Mouse (Mus musculus) 416B (cell line): ENCODE results near the gene Sh3rf3.

ENCODE experiments used
- DNase-seq: peaks from one replicate; pipeline ENCODE4 v3.0.0; 2011; ENCODE audit warnings: low read depth

The Sh3rf3 gene

GRCm38 (mm10) chr10:59106644-59107043, 293.5 kb downstream of the Sh3rf3 start:
- DNase-seq = no peak

GRCm38 (mm10) chr10:59109015-59109414, 295.9 kb downstream of the Sh3rf3 start:
- peak; percentile 81 for DNase-seq

GRCm38 (mm10) chr10:59110386-59110785, 297.2 kb downstream of the Sh3rf3 start:
- no peak for DNase-seq

GRCm38 (mm10) chr10:59112755-59113154, 299.6 kb downstream of the Sh3rf3 start:
- DNase-seq = peak; percentile 6

- DNase-seq = no peak
These were observed 300.2 kb downstream of the Sh3rf3 start for GRCm38 (mm10) chr10:59113386-59113785.

GRCm38 (mm10) chr10:59114535-59115291, 301.6 kb downstream of the Sh3rf3 start:
- peak; percentile 90 for DNase-seq

GRCm38 (mm10) chr10:59115691-59116090, 302.5 kb downstream of the Sh3rf3 start:
- no peak for DNase-seq

GRCm38 (mm10) chr10:59116331-59116730, 303.2 kb downstream of the Sh3rf3 start:
- no peak for DNase-seq

GRCm38 (mm10) chr10:59117555-59117954, 304.4 kb downstream of the Sh3rf3 start:
- DNase-seq = no peak

- DNase-seq = no peak
These were observed 305.8 kb downstream of the Sh3rf3 start for GRCm38 (mm10) chr10:59119001-59119400.

- DNase-seq = no peak
These were observed 306.7 kb downstream of the Sh3rf3 start for GRCm38 (mm10) chr10:59119811-59120210.

GRCm38 (mm10) chr10:59125497-59125896, 312.3 kb downstream of the Sh3rf3 start:
- no peak for DNase-seq

- DNase-seq = no peak
These were observed 314.5 kb downstream of the Sh3rf3 start for GRCm38 (mm10) chr10:59127637-59128036.

- DNase-seq = peak; percentile 92
These were observed 318.9 kb downstream of the Sh3rf3 start for GRCm38 (mm10) chr10:59131926-59132628.

- DNase-seq = no peak
These were observed 320.4 kb downstream of the Sh3rf3 start for GRCm38 (mm10) chr10:59133478-59134009.

GRCm38 (mm10) chr10:59149956-59150383, 336.8 kb downstream of the Sh3rf3 start:
- DNase-seq = peak; percentile 80

- DNase-seq = no peak
These were observed 337.9 kb downstream of the Sh3rf3 start for GRCm38 (mm10) chr10:59150938-59151657.

GRCm38 (mm10) chr10:59152544-59153081, 339.5 kb downstream of the Sh3rf3 start:
- DNase-seq = peak; percentile 8

GRCm38 (mm10) chr10:59158627-59159026, 345.5 kb downstream of the Sh3rf3 start:
- peak; percentile 39 for DNase-seq

GRCm38 (mm10) chr10:59162185-59162897, 349.2 kb downstream of the Sh3rf3 start:
- DNase-seq = no peak
